Mouse (Mus musculus): ENCODE measurements around the gene Tspan4. TPM values are rescaled to one million over a fixed set of nuclear protein-coding genes. Genes with fewer than 3 reads are reported as not detected.

Tspan4 gene
- total and polyA plus RNA-seq, 2 experiments from 2014 or later, result 83.9 to 119 TPM

GRCm38 (mm10) chr7:141476981-141477370, 1.9 kb downstream of the Tspan4 start:
- Histone ChIP-seq H3K36me3 (ENCODE audit: insufficient read depth, low read length) (peaks cover 8% of the 10 kb centered on the region), H3K4me3 (ENCODE audit: low read length) (0 out of 2 replicates have a peak overlapping the region, but pooled peaks have one; percentile 7), H3K4me1 (ENCODE audit: insufficient read depth, low read length) (peaks cover 18% of the 10 kb centered on the region), H3K27me3 (ENCODE audit: insufficient read depth, low read length) (no peaks in the 10 kb centered on the region), H3K4me2 (ENCODE audit: low read depth, low read length) (peak overlapping the region; percentile 77), H3K9ac (replicated peaks; ENCODE audit: low read length) (no peak overlapping the region; the same call in 1 of the 2 replicates), H3K9me3 (ENCODE audit: low read length) (no peaks in the 10 kb centered on the region), H3K27ac (peak overlapping the region; percentile 80; the same call in 1 of the 2 replicates)
- DNase-seq (ENCODE audit: low spot score) (no peak), ATAC-seq (no peak)
- WGBS, result 20% methylated on average over 7 of the region's 7 CpGs
- TF ChIP-seq CTCF (IDR thresholded peaks at IDR 0.05; ENCODE audit: low read depth), result no peak; the same call in 1 of the 2 replicates

- 76% methylated on average over 4 of the region's 4 CpGs for WGBS
- H3K4me1 ChIP-seq (ENCODE audit: insufficient read depth, low read length), result peaks cover 18% of the 10 kb centered on the region
- H3K4me3 ChIP-seq (ENCODE audit: low read length), result no peak overlapping the region
- no peak overlapping the region for H3K4me2 ChIP-seq (ENCODE audit: low read depth, low read length)
- H3K27ac ChIP-seq, result peak overlapping the region; percentile 80; the same call in 1 of the 2 replicates
- H3K9ac ChIP-seq (replicated peaks; ENCODE audit: low read length), result no peak overlapping the region
- H3K9me3 ChIP-seq (ENCODE audit: low read length), result no peaks in the 10 kb centered on the region
- TF ChIP-seq CTCF (IDR thresholded peaks at IDR 0.05; ENCODE audit: low read depth), result no peak
- H3K27me3 ChIP-seq (ENCODE audit: insufficient read depth, low read length), result no peaks in the 10 kb centered on the region
- H3K36me3 ChIP-seq (ENCODE audit: insufficient read depth, low read length), result peaks cover under 1% of the 10 kb centered on the region
- DNase-seq (ENCODE audit: low spot score) (no peak), ATAC-seq (no peak)
These were observed 2.7 kb downstream of the Tspan4 start for GRCm38 (mm10) chr7:141477578-141478269.

- ATAC-seq, result no peak
- H3K4me3 ChIP-seq (ENCODE audit: low read length), result no peak overlapping the region
- no peaks in the 10 kb centered on the region for H3K27me3 ChIP-seq (ENCODE audit: insufficient read depth, low read length)
- H3K9me3 ChIP-seq (ENCODE audit: low read length), result no peaks in the 10 kb centered on the region
- WGBS, result 73% methylated on average over 5 of the region's 5 CpGs
- no peaks in the 10 kb centered on the region for H3K36me3 ChIP-seq (ENCODE audit: insufficient read depth, low read length)
- no peak for DNase-seq (ENCODE audit: low spot score)
- TF ChIP-seq CTCF (IDR thresholded peaks at IDR 0.05; ENCODE audit: low read depth), result no peak
- peaks cover 18% of the 10 kb centered on the region for H3K4me1 ChIP-seq (ENCODE audit: insufficient read depth, low read length)
- H3K4me2 ChIP-seq (ENCODE audit: low read depth, low read length), result no peak overlapping the region
- no peak overlapping the region for H3K27ac ChIP-seq
- no peak overlapping the region for H3K9ac ChIP-seq (replicated peaks; ENCODE audit: low read length)
These were observed 3.3 kb downstream of the Tspan4 start for GRCm38 (mm10) chr7:141478270-141478748.

- H3K9me3 ChIP-seq (ENCODE audit: low read length), result no peaks in the 10 kb centered on the region
- H3K9ac ChIP-seq (replicated peaks; ENCODE audit: low read length), result peak overlapping the region; percentile 17; the same call in 1 of the 2 replicates
- H3K27ac ChIP-seq, result peak overlapping the region; percentile 81
- peak overlapping the region; percentile 93 for H3K4me2 ChIP-seq (ENCODE audit: low read depth, low read length)
- peaks cover 14% of the 10 kb centered on the region for H3K4me1 ChIP-seq (ENCODE audit: insufficient read depth, low read length)
- 9% methylated on average over 10 of the region's 10 CpGs for WGBS
- DNase-seq (ENCODE audit: low spot score) (peak; percentile 90), ATAC-seq (peak; percentile 60)
- peak overlapping the region; percentile 70 for H3K4me3 ChIP-seq (ENCODE audit: low read length)
- H3K36me3 ChIP-seq (ENCODE audit: insufficient read depth, low read length), result no peaks in the 10 kb centered on the region
- no peaks in the 10 kb centered on the region for H3K27me3 ChIP-seq (ENCODE audit: insufficient read depth, low read length)
- peak; percentile 96 for TF ChIP-seq CTCF (IDR thresholded peaks at IDR 0.05; ENCODE audit: low read depth)
These were observed 5.9 kb downstream of the Tspan4 start for GRCm38 (mm10) chr7:141480842-141481497.

- TF ChIP-seq CTCF (IDR thresholded peaks at IDR 0.05; ENCODE audit: low read depth), result peak; percentile 57
- Histone ChIP-seq H3K4me3 (ENCODE audit: low read length) (peak overlapping the region; percentile 70), H3K4me1 (ENCODE audit: insufficient read depth, low read length) (peaks cover 12% of the 10 kb centered on the region), H3K4me2 (ENCODE audit: low read depth, low read length) (peak overlapping the region; percentile 93), H3K9me3 (ENCODE audit: low read length) (no peaks in the 10 kb centered on the region), H3K27me3 (ENCODE audit: insufficient read depth, low read length) (no peaks in the 10 kb centered on the region), H3K9ac (replicated peaks; ENCODE audit: low read length) (peak overlapping the region; percentile 78), H3K27ac (peak overlapping the region; percentile 81), H3K36me3 (ENCODE audit: insufficient read depth, low read length) (no peaks in the 10 kb centered on the region)
- peak; percentile 50 for ATAC-seq
- peak; percentile 76 for DNase-seq (ENCODE audit: low spot score)
- WGBS, result under 1% methylated on average over 71 of the region's 81 CpGs
These were observed 6.7 kb downstream of the Tspan4 start for GRCm38 (mm10) chr7:141481498-141482401.

- Histone ChIP-seq H3K4me1 (ENCODE audit: insufficient read depth, low read length) (peaks cover 12% of the 10 kb centered on the region), H3K4me2 (ENCODE audit: low read depth, low read length) (peak overlapping the region; percentile 93), H3K4me3 (ENCODE audit: low read length) (peak overlapping the region; percentile 70)
These were observed 7.5 kb downstream of the Tspan4 start for GRCm38 (mm10) chr7:141482531-141483024.

More at GRCm38 (mm10) chr7:141482531-141483024, 7.5 kb downstream of the Tspan4 start:
- WGBS, result 5% methylated on average over 11 of the region's 11 CpGs
- DNase-seq (ENCODE audit: low spot score), result no peak
- H3K9ac ChIP-seq (replicated peaks; ENCODE audit: low read length), result peak overlapping the region; percentile 78
- ATAC-seq, result no peak
- H3K27ac ChIP-seq, result peak overlapping the region; percentile 81
- no peaks in the 10 kb centered on the region for H3K27me3 ChIP-seq (ENCODE audit: insufficient read depth, low read length)
- no peak for TF ChIP-seq CTCF (IDR thresholded peaks at IDR 0.05; ENCODE audit: low read depth)
- no peaks in the 10 kb centered on the region for H3K9me3 ChIP-seq (ENCODE audit: low read length)
- H3K36me3 ChIP-seq (ENCODE audit: insufficient read depth, low read length), result no peaks in the 10 kb centered on the region
